Mouse (Mus musculus) c-Kit-positive CD71-positive TER-119-negative erythroid progenitor cells, embryonic 14.5 days (primary cell): ENCODE measurements around the gene Prmt3.

ENCODE experiments used
- DNase-seq: peaks from one replicate; pipeline ENCODE4 v3.0.0-alpha.2; 2013; ENCODE audit warnings: low read depth

The Prmt3 gene

DNA sequence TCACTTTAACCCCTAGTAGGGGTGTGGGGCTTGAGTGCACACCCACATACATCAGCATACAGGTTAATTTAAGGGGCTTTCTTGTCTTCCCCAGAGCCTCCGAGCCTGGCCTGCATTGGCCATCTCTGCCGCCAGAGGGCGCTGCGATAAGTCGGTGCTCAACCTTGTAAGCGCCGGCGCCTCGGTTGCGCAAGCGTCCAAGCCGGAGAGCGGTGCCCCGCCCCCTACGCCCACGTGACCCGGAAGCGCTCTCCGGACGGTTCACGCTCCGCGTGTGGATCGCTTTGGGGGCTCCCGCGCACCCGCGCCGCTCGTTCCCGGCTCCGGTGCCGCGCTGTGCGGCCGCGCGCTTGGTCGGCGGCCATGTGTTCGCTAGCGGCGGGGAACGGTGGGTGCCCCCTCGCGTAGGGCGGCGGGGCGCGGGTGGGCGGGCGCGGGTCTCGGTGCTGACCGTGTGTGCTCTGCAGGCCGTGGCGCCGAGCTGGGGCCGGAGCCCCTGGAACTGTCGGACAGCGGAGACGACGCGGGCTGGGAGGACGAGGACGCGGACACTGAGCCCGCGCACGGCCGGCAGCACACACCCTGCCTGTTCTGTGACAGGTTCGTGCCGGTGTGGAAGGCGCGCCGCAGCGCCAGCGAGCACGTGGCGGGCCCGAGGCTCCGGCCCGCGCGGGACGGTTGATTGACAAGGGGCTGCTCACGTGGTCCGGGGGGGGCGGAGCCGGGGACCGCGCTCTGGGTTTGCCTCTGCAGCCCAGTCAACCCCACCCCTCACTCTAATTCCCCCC, at the start of gene Prmt3:
Prmt3 (plus strand) TSS at position 233 of the 788 bp plus-strand sequence.
- peak; percentile 93 for DNase-seq

- no peak for DNase-seq
Measured at GRCm38 (mm10) chr7:49734342-49734741, 43.8 kb upstream of the Prmt3 start.

GRCm38 (mm10) chr7:49739448-49739847, 38.7 kb upstream of the Prmt3 start:
- no peak for DNase-seq

GRCm38 (mm10) chr7:49741474-49741873, 36.7 kb upstream of the Prmt3 start:
- DNase-seq = no peak

DNA sequence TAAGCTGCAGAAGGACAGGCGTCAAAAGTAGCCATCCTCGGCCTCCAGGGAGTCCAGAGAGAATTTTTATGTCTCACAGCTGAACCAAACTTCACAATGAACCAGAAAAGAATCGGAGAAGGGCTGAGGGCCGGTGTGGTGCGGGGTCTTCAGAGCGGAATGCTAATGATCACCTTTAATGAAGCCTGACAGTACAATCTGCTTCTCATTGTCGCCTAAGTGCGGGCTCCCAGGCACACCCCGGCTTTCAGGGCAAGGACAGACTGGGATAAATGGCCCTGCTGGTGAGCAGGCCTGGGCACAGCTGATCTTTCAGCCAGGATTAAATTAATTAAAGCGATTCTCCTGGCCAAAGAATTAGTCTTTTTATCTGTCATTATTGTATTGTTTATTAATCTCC, 36.2 kb upstream of the Prmt3 start:
- no peak for DNase-seq

DNA sequence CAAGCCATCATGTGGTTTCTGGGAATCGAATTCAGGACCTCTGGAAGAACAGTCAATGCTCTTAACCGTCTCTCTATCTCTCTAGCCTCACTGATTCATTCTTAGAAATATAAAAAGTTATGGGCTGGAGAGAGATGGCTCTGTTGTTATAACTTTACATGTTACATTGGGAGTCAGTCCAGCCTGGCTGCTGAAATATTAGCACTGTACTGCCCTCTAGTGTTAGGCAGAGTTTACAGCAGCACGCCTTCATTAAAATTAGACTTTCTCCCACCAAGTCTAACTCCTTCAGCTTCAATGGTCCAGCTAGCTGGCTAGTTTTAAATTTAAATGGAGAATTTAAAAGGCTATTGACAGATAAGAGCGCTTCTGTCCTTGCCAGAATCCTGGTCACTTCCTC, 27.0 kb upstream of the Prmt3 start:
- no peak for DNase-seq

- peak; percentile 56 for DNase-seq
Measured at GRCm38 (mm10) chr7:49752730-49753506, 25.2 kb upstream of the Prmt3 start.

- no peak for DNase-seq
Measured at GRCm38 (mm10) chr7:49754767-49755166, 23.4 kb upstream of the Prmt3 start.

DNA sequence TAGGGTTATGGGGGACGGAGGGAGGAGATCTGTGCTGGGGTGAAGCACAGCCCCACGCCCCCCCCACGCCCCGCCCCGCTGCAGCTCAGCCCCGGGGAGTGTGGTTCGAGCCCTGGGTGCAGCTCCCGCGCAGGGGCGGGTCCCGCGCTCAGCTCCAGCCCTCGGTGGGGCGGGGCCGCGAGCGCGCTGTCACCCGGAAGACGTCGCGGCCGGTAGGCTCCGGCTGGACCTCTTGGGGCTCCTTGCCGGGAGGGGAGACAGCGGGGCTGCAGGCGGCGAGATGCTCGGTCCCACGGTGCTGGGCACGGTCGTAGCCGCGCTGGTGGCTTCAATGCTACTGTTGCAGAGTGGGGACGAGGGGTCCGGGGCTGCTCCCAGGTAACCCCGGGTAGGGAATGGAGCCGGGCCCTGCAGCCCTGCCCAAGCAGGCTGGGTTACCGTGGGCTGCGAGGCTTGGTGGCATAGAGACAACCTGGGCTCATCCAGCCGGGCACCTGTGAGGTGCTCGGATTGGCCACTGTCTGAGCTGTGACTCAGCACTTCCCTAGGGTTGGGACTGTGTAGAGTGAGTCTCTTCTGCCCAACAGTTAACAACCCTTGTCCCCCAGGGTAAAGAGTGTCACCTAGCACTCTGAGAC, 19.1 kb upstream of the Prmt3 start, which contains the start of gene Htatip2:
Htatip2 (plus strand) TSS at position 182 of the 638 bp plus-strand sequence.
- no peak for DNase-seq

- DNase-seq = peak; percentile 63
Measured at GRCm38 (mm10) chr7:49762605-49763004, 15.5 kb upstream of the Prmt3 start.

- peak; percentile 68 for DNase-seq
Measured at GRCm38 (mm10) chr7:49764011-49764716, 14.0 kb upstream of the Prmt3 start.

GRCm38 (mm10) chr7:49766166-49766565, 12.0 kb upstream of the Prmt3 start:
- no peak for DNase-seq

DNA sequence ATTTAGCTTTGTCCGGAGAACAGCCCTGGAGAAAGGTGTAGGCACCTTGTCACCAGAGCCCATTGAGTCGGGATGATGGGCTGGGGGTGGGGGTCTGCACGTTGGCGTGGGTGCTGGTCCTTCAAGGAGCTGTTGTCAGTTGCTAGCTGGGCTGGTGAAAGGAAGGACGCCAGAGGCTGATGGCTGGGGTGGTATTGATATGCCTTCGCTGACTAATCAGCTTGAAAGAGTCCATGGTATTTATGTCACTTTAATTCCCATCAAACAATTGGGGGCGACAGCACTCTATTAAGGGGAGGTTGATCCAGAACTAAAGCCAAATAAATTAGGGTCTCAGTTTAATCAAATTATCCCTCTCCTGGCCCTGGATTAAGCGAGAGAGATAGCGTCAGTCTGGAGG, 9.6 kb upstream of the Prmt3 start:
- no peak for DNase-seq

- no peak for DNase-seq
Measured at GRCm38 (mm10) chr7:49774396-49774795, 3.8 kb upstream of the Prmt3 start.

GRCm38 (mm10) chr7:49777585-49777984, 561 bp upstream of the Prmt3 start:
- DNase-seq = no peak

DNA sequence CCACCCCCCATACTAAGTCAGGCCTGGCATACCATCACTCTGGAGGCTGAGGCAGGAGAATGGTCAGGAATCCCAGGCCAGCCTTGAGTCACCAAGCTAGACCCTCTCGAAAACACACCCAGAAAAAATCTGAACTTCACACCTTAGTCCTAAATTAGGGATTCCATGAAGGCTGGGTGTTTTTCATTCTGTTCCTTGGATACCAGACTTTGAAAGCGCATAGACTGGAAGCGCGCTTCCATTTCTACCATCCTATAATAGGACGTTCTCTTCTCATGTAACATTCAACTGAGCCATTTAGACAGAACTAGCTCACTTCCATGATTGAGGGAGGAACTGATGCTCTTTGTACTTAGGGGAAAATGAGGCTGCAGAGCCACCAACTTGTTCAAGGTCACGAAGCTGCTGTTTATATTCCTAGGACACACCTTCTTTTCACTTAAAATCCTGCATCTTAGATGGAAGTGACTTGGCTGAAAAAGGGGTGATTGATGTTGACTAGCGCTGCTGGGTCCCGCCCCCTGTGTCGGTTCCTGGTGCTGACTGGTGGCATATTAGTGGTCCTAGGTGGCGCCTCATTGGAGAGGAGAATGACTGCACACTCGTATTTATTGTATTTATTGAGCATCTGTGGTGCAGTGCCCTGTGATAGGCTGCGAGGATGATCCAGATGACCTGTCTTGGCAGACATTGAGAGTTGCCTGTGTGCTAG, 914 bp downstream of the Prmt3 start:
- no peak for DNase-seq

- DNase-seq = no peak
Measured at GRCm38 (mm10) chr7:49783017-49783416, 4.9 kb downstream of the Prmt3 start.

- DNase-seq = no peak
Measured at GRCm38 (mm10) chr7:49785141-49785540, 7.0 kb downstream of the Prmt3 start.

- DNase-seq = no peak
Measured at GRCm38 (mm10) chr7:49786618-49787382, 8.7 kb downstream of the Prmt3 start.

DNA sequence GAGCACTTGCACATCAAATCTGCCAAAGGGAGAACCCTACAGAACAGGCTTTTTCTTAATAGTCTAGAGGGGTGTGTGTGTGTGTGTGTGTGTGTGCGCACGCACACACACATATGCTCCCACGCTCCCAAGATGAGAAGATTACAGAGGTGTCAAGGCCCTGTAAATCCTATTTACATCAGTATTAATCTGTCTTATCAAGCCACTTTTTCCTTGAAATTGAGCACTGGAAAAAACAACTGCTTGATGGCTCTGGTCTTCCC, 9.2 kb downstream of the Prmt3 start:
- DNase-seq = no peak

DNA sequence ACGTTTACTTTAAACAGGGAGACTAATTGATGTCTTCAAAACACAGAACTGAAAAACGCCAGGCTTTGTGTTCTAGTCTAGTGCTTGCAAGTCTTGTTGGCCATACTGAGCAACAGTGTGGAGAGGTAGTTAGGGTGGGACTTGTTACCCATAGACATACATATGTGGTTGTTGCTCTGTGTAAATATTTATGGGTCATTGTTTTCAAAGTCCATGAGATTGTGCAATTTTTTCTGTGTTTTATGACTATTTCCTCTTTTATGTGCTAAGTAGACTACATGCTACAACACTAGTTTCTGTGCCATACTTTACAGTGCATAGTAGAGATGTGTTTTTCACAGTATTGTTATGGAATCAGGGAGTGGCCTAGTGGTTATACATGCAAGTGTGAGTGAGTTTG, 16.2 kb downstream of the Prmt3 start:
- no peak for DNase-seq
